Mouse (Mus musculus) forelimb bud, embryonic 11.5 days (tissue): ENCODE measurements around the gene Cish.
A peak's percentile ranks its signal among the peaks of the same experiment; 100 is the strongest.

ENCODE experiments used
- DNase-seq: peaks from one replicate; pipeline ENCODE4 v3.0.0-alpha.2; 2012; ENCODE audit warnings: low read depth, low spot score

The Cish gene

DNA sequence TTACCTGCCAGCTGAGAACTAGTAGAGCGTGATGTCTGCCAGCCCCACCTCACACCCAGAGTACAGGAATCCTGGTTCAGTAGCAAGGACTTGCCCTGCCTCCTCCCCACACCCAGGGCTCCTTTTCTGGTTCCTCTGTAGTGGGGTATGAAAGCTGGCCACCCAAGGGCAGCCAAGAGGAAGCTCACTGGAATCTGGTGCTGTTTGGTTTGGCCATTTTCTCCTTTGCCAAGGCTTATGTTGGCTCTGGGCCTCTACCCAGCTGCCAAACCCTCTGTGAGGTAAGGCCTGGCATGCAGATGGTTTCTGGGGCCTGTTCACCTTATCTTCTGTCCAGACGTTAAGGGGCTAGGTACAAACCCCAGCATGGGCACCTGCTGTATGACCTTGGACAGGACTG, 20.0 kb downstream of the Cish start:
- DNase-seq = no peak

DNA sequence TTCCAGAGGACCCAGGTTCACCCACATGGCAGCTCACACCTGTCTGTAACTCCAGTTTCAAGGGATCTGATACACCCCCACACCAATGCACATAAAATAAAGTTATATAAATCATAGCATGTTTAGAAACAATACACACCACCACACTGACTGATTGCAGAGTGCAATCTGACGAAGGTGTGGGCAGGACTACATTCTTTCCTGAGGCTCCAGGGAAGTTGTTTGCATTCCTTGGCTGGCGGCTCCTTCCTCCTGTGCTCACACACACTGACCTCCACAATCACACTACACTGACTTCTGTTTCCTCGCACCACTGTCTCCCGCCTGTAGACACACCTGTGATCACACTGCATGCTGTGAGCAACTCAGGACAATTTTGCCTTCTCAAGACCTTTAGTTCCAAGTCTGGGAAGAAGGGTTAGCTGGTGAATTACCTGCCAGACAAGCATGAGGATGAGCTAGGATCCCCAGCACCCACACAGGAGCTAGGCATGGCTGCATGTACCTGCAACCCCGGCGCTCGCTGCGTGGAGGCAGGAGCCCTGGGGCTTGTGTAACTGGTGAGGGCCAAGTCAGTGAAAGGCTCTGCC, 26.7 kb downstream of the Cish start:
- DNase-seq = no peak

DNA sequence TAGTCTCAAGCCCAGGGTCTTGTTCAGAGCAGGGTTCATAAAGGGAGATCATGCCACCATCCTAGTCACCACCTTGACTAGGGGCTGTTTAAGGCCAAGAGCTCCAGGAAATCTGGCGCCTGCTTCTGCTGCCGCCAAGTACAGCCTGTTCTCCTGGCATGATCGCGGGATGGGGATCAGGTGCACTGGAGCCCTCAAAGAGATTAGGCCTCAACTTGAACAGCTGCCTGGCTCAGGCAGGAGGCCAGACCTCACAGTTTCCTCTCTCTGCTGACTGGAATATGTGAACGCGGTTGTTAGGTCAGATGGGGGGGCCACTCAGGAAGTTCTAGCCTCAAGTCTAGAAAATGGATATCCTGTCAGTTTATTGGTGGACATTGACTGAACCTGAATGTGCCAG, 27.7 kb downstream of the Cish start:
- DNase-seq = no peak

DNA sequence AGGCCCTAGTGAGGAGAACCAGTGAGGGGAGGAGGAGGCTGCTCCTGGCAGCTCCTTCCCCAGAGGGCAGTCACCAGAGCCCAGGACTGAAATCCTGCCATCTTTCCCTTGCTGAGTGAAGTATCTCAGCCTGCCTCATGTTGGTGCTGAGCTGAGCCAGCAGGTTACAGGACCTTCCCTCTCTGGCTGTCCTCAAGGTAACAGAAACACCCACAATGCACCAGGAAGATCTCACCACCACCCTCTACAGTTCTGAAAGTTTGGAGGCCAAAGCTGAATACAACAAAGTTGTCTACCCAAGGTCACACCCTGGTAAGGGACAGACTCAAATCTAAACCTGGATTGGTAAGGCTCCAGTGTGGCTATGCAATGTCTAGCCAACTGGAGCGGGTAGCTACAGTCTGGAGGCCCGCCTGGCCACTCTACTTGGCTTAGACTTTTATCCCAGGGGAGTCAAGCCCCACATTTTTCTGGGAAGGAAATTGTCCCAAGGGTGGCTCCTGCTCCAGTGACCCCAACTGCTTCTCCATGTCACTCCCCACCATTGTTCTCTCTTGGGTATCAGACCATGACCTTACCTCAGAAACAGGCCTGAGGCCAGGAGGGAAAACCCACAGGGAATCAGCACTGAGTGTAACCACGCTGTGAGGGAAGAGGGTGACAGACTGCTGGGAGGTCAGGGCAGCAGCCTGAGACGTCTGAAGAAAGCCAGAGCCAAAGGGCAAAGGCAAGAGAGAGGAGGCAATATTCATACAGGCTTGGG, 29.2 kb downstream of the Cish start:
- DNase-seq = no peak

DNA sequence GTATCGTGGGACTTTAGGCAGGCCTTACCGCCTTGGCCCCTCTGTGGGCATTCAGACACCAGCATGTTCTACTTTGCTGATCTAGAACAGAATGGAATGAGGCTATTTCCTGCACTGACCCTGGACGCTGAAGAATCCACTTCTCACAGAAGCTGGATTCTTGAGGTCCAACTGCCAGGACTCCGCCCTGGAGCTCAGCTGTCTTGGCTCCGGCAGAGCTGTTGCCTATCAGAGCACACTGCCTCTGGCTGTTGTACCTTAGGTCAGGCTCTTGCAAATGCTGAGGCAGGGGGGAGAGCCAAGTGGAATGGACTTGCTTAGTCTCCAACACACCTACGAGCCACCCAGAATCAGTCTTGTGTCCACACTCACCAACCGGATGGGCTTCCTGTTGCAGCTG, 30.1 kb downstream of the Cish start:
- no peak for DNase-seq

DNA sequence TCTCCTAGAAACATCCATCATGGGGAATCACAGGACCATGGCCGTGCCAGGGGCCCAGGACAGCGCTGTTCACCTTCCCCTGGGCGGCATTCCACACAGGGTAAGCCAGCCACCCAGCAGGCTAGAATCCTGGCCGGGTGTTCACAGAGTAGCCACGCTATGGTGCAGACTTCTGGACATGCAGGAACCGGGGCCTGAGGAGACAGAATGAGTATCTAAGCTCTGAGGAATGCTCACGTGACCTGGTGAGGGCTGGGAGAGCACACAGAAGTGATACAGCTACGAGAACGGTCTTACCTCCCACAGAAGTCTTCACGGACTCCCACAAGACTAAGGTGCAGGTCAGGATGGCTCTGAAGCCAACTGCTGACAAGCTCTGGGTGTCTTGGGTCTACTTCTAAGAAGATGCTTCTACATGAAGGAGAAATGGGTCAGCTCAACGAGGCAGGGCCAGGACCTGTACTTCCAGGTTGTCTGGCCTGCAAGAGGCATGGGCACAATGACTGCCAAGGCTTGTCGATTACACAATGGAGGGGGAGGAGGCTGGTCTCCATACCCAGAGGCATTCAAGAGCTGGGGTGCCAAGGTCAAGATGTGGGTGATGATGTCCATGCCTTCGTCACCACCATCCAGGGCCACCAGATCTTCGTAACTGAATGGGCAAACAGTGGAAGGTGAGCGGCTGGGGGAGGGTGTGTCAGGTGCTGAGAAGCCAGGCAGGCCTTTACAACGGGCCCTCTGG, 32.2 kb downstream of the Cish start:
- DNase-seq = no peak

DNA sequence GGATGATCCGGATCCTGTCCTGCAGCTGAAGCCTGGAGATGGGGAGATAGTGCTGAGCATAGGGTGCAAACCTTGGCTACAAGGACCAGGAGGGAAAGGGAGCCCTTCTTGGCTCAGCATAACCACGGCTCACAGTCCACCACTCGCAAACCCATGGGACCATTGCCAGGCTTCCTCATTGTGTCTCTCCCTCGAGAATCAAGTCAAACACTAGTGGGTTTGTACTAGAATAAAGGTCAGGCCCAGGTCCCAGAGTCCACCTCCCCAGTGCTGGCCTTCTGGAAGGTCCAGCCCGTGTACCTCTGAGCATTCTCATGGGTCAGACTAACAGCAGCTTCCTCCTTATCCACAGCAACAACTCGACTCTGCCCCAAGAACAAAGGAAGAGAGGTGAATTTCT, 35.0 kb downstream of the Cish start:
- DNase-seq = no peak

DNA sequence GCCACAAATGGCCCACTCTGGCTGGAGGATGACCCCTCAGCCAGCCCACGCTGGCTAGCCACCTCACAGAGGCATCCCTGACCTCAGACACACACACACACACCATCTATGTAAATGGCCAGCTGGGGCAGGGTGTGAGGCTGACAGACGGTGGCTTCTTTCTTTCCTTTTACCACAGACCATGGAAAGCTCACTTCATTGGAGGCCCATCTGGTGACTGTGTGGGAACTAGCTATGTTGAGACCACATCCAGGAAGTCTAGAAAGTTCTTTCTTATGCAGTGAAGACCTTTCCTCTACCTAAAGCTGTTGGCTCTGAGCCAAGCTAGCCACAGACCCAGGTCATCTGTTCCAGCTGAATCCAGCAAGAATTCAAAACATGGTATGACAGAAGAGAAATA, 37.9 kb downstream of the Cish start:
- no peak for DNase-seq

DNA sequence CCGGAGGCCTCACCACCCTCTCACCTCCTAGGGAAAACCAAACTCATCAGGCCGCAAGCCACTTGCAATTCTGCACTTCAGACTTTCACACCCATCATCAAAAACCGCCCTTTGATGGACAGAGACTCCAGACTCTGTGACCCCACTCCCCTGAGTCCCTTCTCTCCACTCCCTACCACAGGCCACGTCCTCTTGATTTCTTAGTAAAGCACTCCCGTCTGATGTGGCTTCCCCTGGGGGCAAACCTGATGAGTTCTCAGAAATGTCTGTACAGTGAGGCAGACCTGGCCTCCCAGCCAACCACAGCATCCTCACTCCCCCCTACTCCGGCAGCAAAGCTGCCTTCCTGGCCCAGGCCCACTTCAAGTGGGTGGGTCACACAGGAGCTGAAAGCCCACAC, 38.5 kb downstream of the Cish start:
- no peak for DNase-seq

DNA sequence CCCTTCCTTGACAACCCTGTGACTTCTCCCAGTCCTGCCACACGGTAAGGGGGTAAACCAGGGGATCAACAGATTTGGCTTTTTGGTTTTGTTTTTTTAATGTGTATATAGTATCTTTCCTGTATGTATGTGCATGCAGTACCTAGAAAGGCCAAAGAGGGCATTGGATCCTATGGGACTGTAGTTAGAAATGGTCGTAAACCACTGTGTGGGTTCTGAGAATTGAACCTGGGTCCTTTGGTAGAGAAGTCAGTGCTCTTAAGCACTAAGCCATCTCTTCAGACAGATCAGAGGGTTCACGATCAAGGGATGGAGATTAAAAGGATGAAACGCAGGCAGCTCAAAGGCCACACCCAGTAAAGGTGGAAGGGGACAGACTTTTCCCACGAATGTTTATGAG, 39.2 kb downstream of the Cish start:
- DNase-seq = no peak

DNA sequence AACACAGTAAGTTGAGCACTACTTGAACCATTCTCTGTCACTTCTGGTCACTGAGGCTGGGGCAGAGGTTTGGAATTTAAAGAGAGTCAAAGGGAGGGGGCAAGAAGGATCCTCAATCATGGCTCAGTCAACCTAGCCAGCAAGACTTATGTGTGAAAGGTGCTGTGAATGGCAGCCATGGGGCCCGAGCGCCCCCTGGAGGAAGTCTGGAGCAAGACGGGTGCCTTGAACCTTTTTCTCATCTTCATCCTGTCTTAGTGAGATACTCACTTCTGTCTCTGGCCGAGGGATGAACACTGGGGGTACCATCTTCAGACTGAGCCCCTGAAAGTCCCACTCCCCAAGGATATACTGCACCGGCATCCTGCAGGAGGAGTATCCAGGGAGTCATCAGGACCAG, 40.1 kb downstream of the Cish start:
- DNase-seq = peak; percentile 41

DNA sequence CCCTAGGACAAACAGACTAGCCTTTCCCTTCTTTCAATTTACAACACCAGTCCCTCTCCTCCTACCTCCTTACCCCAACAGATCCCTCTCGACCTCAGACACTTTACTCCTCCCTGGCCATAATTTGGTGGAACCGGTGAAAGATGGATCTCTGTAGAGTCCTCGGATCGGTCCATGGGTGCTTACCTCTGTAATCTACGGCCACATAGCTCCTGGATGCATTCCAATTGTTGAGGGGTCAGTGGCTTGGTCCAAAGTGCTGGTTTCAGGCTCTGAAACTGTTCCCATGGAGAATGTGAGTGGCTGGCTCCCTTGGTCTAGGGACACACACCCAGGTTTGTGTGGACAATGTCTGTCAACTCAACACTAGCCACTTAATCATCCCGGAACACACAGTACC, 40.6 kb downstream of the Cish start:
- no peak for DNase-seq

DNA sequence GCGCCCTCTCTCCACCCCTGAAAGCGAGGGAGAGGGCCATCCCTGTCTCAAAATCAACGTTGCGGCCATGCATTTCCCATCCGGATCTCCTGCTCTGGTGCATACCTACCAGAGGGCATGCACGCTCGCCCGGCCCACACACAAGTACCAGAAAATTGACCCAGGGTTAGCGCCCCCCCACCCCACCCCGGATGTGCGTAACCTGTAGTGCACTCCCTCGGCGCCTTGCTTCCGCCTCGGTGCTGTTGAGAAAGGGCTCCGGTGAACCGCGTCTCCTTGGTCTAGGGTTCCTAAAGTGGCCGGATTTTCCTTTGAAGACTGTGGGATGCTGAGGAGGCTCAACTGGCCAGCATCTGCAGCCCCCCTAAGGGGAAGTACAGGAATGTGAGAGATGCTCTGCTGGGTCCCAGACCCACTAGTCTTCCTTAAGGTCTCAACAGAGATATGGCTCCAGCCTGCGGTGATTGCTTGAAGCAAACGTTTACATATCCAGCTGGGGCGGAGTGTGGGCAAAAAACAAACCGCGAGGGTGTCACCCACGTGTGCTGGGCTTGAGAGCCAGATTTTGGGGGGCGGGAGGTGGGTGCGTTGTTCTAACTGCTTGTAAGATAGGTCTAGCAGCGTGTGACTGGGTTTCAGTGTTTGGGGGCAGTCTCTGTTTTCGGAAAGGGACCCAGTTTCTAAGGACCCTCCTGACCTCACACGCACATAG, 42.5 kb downstream of the Cish start, which contains the start of gene Hemk1:
Gene Hemk1, minus strand, starts transcription at position 179 of the 712 bp plus-strand sequence.
- DNase-seq = peak; percentile 89

DNA sequence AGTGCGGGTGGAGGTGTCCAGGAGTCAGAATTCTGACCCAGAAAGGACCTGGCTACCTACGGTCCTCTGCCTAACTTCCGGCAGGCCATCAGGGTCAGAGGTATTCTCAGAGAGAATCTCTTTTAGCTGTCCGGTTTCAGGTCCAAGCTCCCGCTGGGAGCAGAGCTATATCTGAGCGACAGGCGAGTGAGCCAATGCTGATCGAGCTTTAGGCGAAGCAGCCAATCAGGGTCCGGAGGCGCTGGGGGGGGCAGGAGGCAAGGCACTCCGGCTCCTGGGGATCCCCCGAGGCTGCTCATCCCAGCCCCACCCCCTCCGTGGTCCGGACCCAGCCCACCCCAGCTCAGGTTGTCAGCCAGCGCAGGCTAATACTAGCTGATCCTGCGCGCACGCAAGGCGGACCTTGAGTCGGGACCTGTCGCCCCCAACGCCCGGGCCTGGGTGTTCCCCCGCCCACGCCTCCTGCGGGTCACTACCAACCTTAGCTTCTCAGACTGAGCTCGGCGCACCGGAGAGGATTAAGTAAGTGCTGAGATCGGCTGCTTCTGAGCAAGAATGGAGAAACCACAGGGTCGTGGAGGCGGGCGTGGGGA, 44.5 kb downstream of the Cish start, which contains the start of gene 6430571L13Rik:
Gene 6430571L13Rik, plus strand, starts transcription at position 336 of the 593 bp plus-strand sequence.
- DNase-seq = peak; percentile 91

DNA sequence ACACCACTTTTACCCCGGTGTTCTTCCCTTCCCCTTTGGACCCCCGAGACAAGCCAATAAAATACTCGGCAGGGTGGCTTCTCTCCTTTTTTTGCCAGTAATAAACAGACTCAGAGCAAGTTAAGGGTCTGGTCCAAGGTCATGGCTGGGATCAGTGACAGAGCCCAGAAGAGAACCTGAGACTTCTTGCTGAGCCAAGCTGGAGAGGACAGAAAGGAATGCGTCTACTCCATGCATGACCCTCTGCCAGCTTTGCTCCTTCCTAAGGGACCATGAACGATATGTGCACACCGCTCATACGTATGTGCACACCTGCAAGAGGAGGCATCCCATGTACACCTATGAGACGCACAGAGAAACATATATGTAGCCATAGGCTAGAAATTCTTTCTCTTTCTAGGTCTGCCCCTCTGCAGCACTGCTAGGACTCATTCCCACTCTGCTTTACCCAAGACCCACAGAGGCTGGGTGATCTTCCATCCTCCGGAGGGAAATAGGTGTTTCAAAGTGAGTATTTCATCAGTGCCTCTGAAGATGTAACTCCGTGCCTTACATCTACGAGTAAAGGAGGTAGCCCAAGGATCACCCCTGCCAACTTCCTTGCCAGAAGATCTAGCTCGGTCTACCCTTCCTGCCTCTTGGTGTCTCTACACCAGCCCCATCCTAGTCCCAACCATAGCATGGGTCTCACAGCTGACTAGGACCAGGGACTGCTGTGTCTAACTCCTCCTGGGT, 45.3 kb downstream of the Cish start:
- no peak for DNase-seq

DNA sequence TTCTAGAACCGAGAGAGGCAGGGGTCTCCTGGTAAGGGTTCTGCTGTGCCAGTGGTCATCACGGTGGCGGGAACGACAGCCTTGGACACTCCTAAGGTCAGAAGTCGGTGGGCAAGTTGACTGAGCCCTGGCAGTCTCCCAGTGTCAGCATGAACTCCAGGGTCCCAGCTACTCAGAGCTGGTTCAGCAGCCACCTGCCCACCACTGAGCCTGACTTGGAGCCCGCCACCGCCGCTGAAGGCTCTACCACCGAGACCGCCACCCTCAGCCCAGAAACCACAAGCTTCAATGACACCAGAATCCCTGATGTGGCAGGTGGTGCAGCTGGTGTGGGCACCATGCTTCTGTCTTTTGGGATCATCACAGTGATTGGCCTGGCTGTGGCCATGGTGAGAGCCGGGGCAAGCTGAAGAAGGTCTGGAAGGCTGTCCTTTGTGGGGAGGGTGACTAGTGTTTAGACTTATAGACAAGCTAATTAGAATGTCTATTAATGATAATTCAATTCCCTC, 46.4 kb downstream of the Cish start:
- no peak for DNase-seq

DNA sequence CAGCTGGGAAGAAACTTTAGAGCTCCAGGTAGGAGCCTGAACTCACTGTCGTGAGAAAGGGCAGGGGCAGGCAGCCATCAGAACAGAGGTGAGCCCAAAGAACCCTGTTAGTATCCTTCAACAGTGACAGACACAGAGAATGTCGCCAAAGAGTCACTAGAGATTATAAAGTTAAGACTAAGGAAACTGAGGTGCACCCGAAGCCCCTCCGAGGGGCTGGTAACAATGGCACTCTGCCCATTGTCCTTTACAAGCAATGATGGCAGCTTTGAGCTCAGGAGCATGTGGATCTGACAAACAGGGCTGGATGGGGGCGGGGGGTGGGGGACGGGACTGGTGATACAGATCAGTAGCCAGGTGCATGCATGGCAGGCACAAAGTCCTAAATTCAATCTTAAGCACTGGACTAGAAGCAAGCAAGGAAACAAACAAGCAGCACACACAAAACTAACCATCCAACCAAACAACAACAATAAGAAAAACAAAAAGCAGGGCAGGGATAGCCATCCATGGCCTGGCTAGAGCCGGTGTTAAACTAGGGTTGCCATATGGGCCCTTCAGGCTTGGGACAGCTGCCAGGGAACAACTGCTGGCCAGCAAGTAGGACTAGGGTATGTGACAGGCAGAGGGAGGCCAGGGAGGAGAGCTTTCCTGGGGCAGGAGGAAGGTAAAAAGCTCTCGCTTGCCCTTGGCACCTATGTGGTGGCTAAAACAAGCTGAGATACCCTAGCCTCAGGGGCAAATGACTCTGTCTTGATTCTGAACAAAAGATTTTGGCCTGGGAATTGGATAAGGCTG, 47.5 kb downstream of the Cish start:
- no peak for DNase-seq

DNA sequence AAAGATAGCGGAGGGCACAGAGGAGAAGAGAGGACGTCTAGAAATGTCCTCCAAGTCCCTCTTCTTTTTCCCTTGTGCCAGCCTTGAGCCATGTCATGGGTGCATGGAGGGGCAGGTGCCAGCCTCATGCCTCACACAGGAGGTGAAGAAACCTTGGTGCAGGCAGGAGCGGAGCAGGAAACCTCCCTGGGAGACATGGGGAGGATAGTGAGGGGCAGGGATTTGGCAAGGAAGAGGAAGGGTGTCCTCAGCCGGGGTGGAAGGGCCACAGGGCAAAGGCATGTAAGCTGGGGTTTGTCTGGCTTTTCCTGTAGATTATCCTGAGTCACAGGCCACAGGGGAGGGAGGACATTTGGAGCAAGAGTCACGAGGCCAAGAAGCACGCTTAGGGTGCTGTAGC, 48.2 kb downstream of the Cish start:
- DNase-seq = no peak

DNA sequence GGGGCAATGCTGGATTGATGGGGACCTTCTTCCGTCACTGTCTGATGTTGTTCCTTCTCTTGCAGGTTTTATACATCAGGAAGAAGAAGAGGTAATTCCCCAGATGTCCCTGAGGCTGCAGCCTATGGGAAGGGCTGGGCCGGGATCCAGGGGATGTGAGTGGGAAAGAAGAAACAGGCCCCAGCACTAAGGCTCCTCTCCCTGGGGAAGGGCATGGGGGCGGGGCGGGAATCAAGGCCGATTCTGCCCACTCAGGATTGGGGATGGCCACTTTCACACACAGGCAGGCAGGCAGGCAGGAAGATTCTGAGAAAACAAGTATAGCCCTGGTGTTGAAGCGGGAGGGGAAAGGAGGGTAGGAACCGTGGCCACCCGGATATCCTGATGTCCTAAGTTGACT, 50.3 kb downstream of the Cish start:
- no peak for DNase-seq

DNA sequence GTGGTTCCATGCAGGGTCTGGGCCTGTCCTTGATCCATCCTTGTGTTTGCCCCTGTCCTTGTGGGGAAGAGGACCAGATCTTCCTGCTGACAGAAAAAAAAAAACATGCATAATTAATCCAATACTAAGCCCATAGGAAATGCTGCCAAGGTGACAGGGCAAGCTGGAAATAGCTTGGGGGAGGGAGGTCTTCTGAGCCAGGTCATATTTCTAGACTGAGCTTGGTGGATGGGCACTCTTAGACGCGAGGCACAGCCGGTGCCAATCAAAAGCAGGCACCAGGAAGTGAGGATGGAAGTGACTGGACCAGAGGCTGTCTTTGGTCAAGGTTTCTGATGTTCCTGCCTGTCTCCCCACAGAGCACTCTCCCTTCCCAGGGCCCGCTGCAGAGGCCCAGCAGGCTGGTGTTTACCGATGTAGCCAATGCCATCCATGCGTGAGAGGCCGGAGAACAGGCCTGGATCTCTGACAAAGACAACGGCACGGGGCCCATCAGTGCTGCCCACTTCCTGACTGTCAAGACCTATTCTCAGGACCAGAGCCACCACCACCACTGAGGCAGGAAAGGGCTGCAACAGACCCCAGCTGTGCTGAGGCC, 51.9 kb downstream of the Cish start:
- no peak for DNase-seq
